Mouse (Mus musculus) cerebellum, adult (tissue): Measurements from ENCODE around the gene Chmp6.

Experiments used
- ATAC-seq: cut with Nextera tagmentation; 2 replicates; pipeline ENCODE4 v1.9.2; 2017; ENCODE audit warnings: mild to moderate bottlenecking, moderate library complexity, mixed read lengths; ENCODE audit not compliant: insufficient number of reproducible peaks, low FRiP score, low TSS enrichment

Chmp6 gene

DNA sequence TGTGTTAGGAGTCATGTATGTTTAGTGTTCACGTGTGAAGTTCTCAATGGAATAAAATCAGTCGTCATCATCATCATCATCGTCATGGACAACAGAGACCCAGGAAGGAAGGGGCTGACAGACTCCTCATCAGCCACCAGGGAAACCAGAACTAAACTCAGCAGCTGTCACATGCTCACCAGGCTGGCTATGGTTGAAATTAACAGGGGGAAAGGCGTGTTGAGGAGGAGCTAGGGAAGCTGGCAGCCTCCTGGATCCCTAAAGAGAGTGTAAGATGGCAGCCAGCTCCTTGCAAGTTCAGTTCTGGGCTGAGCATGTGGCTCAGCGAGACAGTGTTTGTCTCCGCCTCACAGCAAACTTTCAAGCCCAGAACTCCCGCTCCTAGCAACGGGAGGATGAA, 21.5 kb downstream of the Chmp6 start:
- no peak for ATAC-seq

DNA sequence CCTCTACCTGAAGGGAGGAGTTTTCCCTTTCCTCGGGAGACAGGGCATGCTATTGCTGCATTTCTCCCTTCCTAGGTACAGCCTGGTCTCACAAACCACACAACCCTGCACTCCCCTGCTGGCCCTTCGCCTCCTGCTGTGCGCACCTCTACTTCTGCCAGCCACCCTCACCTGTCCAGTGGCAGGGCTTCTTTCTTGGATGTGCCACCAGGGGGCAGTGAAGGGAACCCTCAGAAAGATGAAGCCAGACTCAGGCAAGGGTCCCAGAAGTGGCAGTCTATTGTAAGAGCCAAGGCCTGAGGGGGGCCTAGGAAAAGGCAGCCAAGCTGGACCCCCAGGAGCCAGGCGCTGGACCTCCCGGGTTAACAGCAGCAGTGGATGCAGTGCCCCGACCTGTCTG, 22.2 kb downstream of the Chmp6 start:
- ATAC-seq = no peak

DNA sequence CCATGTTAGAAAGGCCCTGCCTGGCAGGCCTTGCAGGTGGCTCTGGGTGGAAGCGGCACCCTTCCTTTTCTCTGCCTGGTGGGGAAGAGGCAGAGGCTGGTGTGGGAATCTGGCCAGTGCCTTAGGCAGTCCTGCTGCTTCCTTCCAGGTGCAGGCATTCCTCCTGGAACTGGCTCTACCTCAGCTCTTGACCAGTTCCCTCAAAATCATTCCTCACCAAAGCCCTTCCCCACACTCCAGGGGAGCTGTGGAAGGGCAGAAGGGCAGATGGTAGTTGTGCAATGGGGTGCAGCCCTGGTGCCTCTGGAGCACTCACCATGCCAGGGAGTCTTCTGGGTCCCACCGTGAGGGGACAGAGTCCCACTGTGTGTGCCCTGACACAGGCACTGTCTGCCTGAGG, 23.2 kb downstream of the Chmp6 start:
- no peak for ATAC-seq

DNA sequence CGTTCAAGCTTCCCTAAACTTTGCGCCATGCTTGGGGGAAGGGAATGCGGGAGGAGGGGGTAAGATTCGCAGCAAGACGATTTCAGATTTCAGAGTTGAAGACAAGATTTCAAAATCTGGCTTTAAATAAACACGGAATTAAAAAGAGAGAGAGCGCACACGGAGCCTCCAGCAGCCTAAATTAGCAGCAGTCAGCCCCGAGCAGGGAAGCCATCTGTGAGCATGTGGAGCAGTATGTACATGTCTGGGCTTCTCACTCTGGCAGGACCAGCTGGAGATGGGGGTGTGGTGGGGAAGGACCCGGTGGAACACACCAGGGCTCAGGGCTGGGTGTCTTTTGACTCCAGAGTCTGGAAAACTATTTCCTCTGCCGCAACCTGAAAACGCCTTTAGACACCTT, 24.0 kb downstream of the Chmp6 start:
- ATAC-seq = no peak

DNA sequence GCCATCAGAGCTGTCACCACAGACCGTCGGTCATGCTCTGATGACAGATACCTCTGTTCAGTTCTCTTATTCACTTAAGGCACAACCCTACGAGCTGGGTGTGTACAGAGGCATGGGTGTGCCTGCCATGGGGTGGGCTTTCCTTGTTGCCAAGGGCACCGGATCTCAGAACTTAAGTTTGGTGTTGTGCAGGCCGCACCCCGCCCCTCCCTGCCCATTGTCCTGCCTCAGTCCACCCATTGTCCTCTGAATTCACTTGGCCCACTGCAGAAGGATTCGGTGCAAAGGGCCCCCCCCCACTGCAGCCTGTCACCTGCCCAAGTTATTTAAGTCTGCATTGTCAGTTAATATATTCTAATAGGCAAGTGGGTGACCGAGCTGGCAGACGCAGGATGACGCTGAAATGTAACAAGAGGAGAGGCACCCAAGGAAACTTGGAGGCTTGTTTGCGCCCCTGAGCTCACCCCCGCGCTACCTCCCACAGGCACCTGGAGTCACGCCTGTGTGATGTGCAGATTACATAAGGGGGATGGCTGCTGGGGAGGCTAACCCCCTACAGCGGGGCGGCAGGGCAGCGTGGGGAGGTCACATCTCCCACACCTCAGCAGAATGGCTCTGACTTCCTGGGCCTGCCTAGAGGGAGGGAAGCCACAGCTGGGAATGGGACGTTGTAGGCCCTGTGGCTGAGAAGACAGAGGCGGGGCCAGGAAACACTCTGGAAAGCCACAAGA, 24.7 kb downstream of the Chmp6 start:
- no peak for ATAC-seq

DNA sequence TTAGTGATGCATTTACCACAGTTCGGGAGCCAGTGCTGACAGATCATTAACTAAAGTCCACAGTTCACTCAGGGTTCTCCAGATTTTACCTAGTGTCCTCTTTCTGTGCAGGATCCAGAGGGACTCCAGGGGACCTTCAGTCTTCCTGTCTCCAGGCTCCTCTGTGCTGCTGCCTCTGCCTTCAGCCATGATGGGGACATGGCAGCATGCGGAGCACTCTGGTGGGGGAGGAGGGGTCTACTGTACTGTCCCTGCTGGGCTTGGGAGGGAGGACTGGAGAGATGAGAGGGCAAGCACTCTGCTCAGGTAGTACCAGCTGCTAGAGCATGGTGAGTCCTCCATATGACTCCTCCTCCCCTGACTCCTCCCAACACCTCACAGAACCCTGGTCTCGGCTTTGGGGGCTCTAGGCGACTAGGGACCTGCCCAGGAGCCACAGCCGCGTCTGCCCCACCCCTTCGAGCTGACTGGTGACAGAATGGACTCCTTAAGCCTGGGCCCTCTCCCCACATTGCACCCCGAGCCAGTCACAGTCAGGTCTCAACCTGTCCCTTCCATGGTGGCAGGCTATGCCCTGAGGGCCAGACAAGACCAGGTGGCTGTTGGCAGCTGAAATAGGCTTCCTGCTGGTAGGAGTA, 26.0 kb downstream of the Chmp6 start:
- no peak for ATAC-seq

DNA sequence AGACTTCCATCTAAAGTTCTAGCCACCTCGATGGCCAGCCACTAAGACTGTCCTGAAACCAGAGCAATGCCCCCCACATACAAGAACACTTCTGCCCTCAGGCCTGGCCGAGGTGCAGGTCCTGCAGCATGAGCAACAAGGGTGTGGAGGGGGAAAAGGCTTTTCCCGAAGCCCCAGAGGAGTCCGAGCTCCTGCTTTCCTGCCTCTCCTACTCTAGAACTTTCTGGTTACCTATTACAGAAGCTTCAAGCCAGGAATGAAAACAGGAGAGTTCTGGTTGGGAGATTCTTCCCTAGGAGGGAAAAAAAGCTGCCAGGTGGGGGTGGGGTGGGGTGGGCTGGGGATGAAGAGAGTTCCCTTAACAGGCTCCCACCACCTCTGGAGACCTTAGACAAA, 26.5 kb downstream of the Chmp6 start:
- no peak for ATAC-seq

DNA sequence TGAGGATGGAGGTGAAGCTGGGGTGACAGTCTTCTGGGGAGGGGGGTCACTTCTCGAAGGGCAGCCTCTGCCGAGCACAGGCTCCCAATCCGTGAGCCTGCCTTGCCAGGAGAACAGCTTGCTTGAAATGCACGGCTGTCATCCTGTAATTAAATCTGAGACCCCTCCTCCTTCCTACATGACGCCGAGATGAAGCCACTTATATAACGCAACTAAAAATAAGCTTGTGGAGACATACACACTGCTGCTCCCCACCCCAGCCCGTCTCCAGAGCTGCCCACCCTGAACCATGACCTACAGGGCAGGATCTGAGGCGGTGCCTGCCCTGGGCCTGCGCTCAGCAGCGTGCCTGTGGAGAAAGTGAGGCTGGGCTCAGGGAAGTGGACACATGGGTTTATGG, 26.9 kb downstream of the Chmp6 start:
- ATAC-seq = no peak

DNA sequence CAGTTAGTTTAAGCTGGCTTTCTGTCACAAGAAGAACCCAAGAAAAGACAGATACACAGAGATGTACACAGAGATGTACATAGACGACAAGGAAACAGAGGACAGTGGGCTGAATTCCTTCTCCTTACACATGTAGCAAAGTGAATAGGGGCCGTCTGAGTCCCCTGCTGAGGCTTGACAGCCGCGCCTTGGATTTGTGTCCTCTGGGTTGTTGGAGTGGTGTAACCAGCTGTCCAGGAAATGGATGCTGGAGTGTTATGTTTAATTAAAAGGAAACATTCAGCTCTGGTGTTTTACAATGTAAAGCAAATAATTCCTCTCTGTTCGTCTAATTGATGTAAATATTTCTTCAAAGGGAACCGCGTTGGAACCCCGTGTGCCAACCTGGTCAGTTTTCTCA, 28.6 kb downstream of the Chmp6 start:
- no peak for ATAC-seq

DNA sequence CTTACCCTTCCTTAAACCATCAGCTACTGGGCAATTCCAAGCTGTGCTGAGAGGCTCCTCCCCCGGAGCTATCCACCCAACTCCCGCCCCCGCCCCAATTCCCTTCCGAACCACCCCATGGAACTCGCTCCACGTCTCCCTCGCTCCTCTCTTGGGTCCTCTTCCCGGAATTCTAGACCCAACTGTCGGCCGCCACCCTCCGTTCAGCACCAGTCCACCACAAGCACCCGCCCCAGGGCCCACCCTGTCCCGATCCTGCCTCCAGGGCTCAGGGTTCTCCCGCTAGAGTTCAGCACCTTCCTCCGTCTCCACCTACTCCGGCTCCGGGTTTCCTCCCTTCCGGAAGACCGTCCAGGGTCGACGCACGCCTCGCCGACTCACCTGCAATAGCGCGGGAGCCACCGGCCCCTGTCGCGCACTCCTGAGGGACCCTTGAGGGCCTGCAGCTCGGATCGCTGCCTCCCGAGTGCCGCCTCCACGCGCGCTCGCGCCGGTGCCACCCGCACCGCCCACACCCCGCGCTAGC, 29.0 kb downstream of the Chmp6 start:
- peak; percentile 0; the same call in 1 of the 2 replicates for ATAC-seq

DNA sequence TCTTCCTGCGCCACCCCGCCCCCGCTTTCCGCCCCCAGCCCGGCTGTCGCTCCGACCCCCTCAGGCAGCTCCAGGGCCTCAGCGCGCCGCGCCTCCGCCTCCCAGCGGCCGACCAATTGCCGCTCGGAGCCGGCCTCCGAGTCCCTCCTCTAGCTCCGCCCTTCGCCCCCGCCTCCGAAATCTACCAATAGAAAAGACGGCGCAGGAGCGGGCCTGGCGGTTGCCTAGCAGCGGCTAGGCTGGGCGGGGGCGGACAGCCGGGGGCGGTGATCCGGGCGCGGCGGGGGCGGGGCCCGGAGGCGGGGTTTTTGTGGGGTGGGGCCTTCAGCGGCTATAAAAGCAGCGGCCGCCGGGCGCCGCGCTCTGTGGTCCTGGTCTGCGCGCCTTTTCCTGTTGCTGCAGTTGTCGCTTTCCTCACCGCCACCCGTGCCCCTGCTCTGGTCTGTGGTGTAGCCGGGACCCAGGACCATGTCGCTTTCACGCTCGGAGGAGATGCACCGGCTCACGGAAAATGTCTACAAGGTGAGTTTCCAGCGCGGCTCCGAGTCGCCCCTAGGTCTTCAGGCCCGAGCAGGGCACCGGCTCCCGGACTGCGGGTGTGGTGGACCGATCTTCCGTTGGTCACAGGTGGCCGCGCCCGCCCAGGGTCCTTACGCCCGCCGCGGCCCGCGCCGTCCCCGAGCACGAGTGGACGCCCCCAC, 29.6 kb downstream of the Chmp6 start, which contains the start of gene Baiap2:
Gene Baiap2 (plus strand): TSS at position 37 of the 701 bp plus-strand sequence.
- ATAC-seq = peak; percentile 83

DNA sequence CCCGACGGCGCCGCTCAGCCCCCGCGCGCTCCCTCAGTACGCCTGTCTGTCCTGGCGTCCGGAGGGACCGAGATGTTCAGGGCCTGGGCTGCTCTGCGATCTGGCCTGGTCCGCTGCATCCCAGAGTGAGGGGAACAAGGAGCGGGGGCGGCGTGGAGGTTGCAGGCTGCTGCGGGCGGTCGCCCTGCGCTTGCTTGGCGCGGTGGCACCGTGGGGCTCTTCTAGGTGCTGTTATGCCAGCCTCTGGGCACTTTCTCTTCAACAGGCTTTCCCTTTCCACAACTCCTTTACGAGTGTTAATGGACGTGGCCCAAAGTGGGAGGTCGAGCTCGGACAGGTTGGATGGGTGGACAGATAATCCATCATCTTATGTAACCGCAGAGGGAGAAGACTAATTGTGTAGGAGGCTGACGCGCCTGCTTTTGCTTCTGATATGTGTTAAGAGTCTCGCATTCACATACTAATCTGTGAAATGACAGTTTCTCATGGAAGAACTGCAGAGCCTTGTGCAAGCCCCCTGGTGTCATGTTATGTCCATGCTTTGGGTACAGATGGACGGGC, 30.3 kb downstream of the Chmp6 start:
- ATAC-seq = peak; percentile 12; the same call in 1 of the 2 replicates

DNA sequence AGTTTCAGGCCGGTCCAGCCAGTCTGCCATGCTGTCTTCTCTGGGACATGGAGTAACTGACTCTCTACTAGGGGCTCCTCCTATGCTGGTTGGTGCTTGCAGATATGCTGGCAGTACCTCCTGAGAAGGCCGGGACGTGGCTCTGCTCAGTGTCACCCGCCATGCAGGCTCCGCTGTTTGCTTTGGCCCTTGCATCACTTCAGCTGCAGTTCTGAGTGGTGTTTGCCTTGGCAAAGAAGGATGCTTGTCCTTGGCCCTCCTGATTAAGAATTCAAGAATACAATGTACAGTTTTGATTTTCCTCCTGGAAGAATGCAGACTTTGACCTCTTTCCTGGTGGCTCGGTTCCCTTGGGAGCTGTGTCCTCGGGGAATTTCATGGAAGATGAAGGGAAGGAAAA, 32.1 kb downstream of the Chmp6 start:
- ATAC-seq = no peak

DNA sequence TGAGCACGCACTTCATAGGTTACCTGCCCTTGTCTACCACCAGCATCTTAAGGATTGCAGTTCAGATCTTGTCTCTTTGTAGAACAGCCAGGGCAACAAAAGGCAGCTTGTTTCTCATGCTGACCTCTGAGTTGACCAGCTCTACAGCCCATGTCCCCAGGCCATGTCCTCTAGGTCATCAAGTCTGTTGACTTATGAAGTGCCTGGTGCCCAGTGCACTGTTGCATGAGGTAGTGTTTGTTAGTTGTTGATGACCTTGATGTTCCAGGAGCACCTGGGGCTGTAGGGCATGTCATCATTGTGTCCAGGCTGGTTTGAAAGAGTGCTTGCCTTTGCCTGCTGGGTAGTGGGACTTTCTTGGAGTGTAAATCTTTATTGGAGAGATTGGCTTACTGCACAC, 34.2 kb downstream of the Chmp6 start:
- no peak for ATAC-seq

DNA sequence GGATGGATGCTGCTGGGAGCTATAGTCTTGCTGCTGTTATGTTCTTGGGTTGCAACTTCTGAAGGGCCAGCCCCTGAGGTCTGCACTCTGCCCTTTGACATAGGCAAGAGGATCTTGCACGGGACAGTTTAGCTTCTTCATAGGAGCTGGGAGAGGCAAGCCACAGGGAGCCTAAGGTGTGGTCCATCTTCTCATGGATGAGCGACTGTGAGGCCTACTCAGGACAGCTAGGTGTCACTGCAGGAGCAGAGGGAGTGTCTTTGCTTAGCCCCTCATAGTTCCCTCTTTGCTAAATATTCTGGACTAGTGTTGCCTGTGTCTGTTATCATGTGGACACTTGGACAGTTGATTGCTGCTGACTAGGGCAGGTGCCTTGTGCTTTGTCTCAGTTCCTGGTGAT, 34.7 kb downstream of the Chmp6 start:
- no peak for ATAC-seq

DNA sequence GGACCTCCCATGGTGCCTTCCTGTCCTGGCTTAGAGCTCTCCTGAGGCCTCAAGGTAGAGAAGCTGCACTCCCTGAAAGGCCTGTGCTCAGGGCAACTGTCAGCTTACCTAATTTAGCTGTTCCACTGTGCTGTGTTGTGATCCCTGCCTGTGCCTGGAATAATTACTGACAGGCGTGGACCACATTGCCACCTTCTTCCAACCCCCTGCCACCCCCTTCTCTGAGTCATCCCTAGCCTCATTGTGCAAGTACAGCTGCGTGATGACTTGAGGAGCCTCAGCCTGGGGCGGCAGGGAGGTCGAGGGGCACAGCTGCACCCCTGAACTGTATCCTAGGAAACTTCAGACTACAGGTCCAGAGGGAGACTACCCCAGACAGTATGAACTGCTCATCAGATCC, 35.1 kb downstream of the Chmp6 start:
- ATAC-seq = no peak

DNA sequence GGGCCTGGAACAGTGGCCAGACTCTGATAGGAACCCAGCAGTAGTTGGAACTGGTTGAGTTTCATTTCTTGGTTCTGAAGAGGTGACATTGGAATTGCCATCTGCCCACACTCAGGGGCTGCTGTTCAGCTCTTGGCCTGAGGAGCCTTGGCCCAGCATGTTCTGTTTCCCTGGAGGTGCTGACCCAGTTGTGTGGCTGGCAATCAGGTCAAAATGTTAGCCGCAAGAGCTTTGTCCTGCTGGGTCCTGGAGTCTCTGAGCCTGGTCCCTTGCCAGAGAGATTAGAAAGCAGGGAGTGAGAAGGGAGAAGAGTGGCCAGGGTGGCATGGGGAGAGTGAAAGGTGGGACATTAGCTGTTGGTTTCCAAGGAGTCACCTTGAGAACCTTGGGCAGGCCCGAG, 35.6 kb downstream of the Chmp6 start:
- no peak for ATAC-seq

DNA sequence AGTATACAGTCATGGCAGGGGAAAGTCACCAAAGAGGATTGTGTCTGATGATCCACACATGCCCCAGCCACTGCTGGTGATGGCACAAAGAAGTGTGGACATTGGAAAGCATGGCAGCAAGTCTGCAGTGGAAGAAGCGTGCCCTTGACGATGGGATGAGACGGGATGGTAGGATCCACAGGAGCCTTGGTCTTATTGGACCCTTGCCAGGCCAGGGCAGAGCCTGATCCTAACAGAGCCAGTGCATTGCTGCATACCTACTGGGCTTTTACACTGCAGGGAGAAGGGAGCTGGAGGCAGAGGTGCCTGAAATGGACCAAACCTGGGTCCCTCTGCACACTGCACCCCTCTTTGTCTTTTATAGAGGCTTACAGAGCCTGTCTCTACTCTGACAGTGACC, 37.3 kb downstream of the Chmp6 start:
- ATAC-seq = no peak

DNA sequence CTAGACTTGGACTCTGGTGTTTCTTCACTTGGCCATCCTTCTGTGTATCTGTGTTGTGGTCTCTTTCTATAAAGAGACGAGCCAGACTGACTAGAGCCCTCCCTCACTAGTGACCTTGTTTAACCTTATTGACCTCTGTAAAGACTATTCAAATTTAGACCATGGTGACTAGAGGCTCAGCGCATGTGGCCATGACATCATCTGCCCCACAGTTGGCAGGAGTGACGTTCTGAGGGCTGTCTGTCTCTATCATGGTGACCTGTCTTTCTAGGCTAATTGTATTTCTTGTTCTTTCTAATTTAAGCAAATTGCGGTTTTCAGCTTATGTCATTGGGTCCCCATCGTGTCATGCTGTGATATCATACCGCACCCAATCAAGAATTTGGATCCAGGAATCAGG, 38.1 kb downstream of the Chmp6 start:
- no peak for ATAC-seq

DNA sequence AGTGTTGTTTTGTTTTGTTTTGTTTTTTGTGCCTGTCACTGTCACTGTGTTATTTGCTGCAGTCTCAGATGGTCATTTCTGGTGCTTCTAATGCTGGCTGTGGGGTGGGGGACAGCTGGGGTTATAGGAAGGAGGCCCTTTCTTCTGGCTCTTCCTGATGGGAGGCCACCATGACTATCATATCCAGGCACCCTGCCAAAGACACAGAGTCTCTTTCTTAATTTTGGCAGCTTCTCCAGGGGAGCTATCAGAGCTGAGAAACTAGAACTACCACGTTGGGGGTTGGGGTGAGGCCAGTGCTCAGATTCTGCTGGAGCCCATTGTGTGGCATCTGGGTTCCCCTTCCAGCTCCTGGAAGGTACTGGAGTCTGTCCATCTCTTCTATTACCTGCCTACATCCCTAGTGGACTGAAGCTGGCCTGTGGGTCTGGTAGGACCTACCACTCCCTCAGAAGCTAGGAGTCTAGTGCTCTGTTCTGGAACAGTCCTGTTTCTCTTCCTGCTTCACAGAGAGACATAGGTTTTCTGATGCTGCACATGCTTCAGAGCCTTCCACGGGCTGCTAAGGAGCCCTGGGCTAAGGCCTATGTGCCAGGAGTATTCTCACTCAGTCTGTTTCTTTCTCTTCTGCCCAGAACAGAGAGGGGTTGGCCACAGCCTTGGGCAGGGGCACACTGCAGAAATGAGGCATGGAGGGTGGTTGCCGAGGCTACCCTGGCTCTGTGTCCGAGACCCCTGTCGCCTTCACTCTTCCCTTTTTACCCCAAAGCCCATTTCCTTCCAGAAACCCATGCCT, 39.4 kb downstream of the Chmp6 start:
- no peak for ATAC-seq
